Mouse (Mus musculus): ENCODE data around the gene H2-Oa.

Gene H2-Oa

GRCm38 (mm10) chr17:34121879-34122187, 29.7 kb downstream of the H2-Oa start:
- peak; percentile 86 for DNase-seq (ENCODE audit: low read depth, low spot score)

- DNase-seq (ENCODE audit: low read depth, low spot score): peak; percentile 99
Observed at GRCm38 (mm10) chr17:34122188-34122984, 30.2 kb downstream of the H2-Oa start, which contains the start of gene Brd2. Gene Brd2 (minus strand): TSS chr17:34122634.

- DNase-seq (ENCODE audit: low read depth, low spot score): no peak
Observed at GRCm38 (mm10) chr17:34123111-34123510, 31.0 kb downstream of the H2-Oa start.

- no peak for DNase-seq (ENCODE audit: low read depth, low spot score)
Observed at GRCm38 (mm10) chr17:34123518-34123917, 31.4 kb downstream of the H2-Oa start.

GRCm38 (mm10) chr17:34124649-34125048, 32.5 kb downstream of the H2-Oa start:
- DNase-seq (ENCODE audit: low read depth, low spot score): no peak

GRCm38 (mm10) chr17:34126826-34127420, 34.8 kb downstream of the H2-Oa start:
- no peak for DNase-seq (ENCODE audit: low read depth, low spot score)

GRCm38 (mm10) chr17:34127475-34127874, 35.3 kb downstream of the H2-Oa start:
- no peak for DNase-seq (ENCODE audit: low read depth, low spot score)

GRCm38 (mm10) chr17:34128264-34128937, 36.3 kb downstream of the H2-Oa start:
- no peak for DNase-seq (ENCODE audit: low read depth, low spot score)

- DNase-seq (ENCODE audit: low read depth, low spot score): no peak
Observed at GRCm38 (mm10) chr17:34128944-34129791, 37.0 kb downstream of the H2-Oa start.

GRCm38 (mm10) chr17:34130073-34130947, 38.2 kb downstream of the H2-Oa start:
- no peak for DNase-seq (ENCODE audit: low read depth, low spot score)

GRCm38 (mm10) chr17:34131911-34132310, 39.8 kb downstream of the H2-Oa start:
- DNase-seq (ENCODE audit: low read depth, low spot score): no peak

- no peak for DNase-seq (ENCODE audit: low read depth, low spot score)
Observed at GRCm38 (mm10) chr17:34133289-34133688, 41.1 kb downstream of the H2-Oa start.

GRCm38 (mm10) chr17:34134451-34134850, 42.3 kb downstream of the H2-Oa start:
- DNase-seq (ENCODE audit: low read depth, low spot score): no peak

- peak; percentile 99 for DNase-seq (ENCODE audit: low read depth, low spot score)
Observed at GRCm38 (mm10) chr17:34135297-34136224, 43.4 kb downstream of the H2-Oa start.

- DNase-seq (ENCODE audit: low read depth, low spot score): no peak
Observed at GRCm38 (mm10) chr17:34137601-34138000, 45.5 kb downstream of the H2-Oa start.

GRCm38 (mm10) chr17:34138655-34139054, 46.5 kb downstream of the H2-Oa start:
- DNase-seq (ENCODE audit: low read depth, low spot score): no peak

- DNase-seq (ENCODE audit: low read depth, low spot score): no peak
Observed at GRCm38 (mm10) chr17:34139416-34139815, 47.3 kb downstream of the H2-Oa start.

GRCm38 (mm10) chr17:34140240-34140639, 48.1 kb downstream of the H2-Oa start:
- no peak for DNase-seq (ENCODE audit: low read depth, low spot score)

GRCm38 (mm10) chr17:34141448-34141847, 49.3 kb downstream of the H2-Oa start:
- no peak for DNase-seq (ENCODE audit: low read depth, low spot score)

Measured in skeletal muscle tissue, adult 2 months (tissue).